Mouse (Mus musculus): ENCODE data around the gene Diaph3. TPM values are rescaled to one million over a fixed set of nuclear protein-coding genes. Genes with fewer than 3 reads are reported as not detected.

The Diaph3 gene
- polyA plus RNA-seq, 1 experiment from 2014 or later = 3.6 TPM

DNA sequence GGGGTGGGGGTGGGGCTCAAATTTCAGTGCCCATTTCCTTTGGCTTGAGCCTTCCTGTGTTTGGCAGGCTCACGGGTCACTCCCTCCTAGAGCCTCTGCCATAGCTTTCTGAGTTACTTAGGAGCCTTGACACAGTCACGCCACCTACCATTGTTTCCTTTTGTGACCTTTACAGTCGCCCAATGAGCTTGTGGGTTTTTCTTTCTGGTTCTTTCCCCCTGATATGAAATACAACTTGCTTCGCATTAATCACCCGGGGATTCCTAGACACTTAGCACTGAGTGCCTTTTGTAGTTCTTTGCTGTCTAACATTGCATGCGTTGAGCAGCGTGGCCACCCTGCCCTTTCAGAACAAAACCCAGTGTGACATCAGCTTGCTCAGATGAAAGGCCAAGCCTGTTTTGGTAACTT is 498.2 kb downstream of the Diaph3 start:
- ATAC-seq = peak; percentile 49; the same call in 1 of the 2 replicates
- Histone ChIP-seq H3K4me3 (ENCODE audit: low read depth, low read length) (no peak overlapping the region), H3K4me2 (ENCODE audit: low read length) (no peak overlapping the region), H3K36me3 (ENCODE audit: control insufficient read depth, insufficient read depth, low read length) (no peaks in the 10 kb centered on the region), H3K9ac (ENCODE audit: low read depth, low read length) (no peak overlapping the region), H3K4me1 (ENCODE audit: control insufficient read depth, insufficient read depth, low read length) (peaks cover 6% of the 10 kb centered on the region; the same call in 1 of the 2 replicates), H3K9me3 (replicated peaks; ENCODE audit: control insufficient read depth, low read length, poor library complexity, severe bottlenecking) (no peaks in the 10 kb centered on the region), H3K27me3 (ENCODE audit: control insufficient read depth, insufficient read depth, low read depth, low read length) (0 out of 2 replicates have a peak, but pooled peaks cover 2% of the 10 kb centered on the region), H3K27ac (ENCODE audit: low read length) (no peak overlapping the region)
- 30% methylated on average over 7 of the region's 7 CpGs for WGBS

DNA sequence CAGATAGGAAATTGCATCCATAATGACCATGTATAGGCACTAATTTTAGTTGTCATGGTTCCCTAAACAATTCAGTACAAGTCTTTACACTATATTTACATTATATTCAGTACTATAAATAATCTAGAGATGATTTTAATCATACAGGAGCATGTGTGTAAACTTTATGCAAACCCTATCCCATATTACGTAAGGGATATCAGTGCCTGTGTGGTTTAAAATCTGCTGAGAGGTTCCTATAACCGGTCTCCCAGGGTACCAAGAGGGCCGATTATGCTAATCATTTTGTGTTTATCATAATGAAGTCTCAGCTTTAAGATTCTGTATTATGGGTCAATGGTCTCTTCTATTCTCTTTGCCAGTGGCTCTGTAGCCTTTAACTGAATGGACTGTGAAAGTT is 499.2 kb downstream of the Diaph3 start:
- Histone ChIP-seq H3K4me3 (ENCODE audit: low read depth, low read length) (no peak overlapping the region), H3K9me3 (replicated peaks; ENCODE audit: control insufficient read depth, low read length, poor library complexity, severe bottlenecking) (no peaks in the 10 kb centered on the region), H3K36me3 (ENCODE audit: control insufficient read depth, insufficient read depth, low read length) (no peaks in the 10 kb centered on the region), H3K4me2 (ENCODE audit: low read length) (no peak overlapping the region), H3K4me1 (ENCODE audit: control insufficient read depth, insufficient read depth, low read length) (peaks cover 6% of the 10 kb centered on the region; the same call in 1 of the 2 replicates), H3K27me3 (ENCODE audit: control insufficient read depth, insufficient read depth, low read depth, low read length) (0 out of 2 replicates have a peak, but pooled peaks cover 2% of the 10 kb centered on the region), H3K9ac (ENCODE audit: low read depth, low read length) (no peak overlapping the region), H3K27ac (ENCODE audit: low read length) (no peak overlapping the region)
- ATAC-seq = no peak
- 84% methylated on average over 3 of the region's 3 CpGs for WGBS

DNA sequence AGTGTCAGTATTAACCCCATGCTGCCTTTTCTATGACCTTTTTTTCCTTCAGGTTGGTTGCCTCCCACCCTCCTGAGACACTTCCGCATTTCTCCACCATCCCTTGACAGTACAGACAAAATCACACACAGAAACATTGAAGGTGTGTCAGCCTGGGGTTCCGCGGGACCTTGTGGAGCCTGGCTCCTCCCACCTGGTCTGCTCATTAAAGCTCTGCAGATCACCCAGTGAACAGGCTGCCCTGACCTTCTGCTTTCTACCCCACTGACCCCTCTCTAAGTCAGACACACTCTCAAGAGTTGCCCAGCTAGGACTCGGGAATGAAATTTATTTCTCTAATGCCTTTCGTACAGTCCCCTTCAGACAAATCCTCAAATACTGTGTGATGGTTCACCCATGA is 500.9 kb downstream of the Diaph3 start:
- Histone ChIP-seq H3K4me3 (ENCODE audit: low read depth, low read length) (no peak overlapping the region), H3K36me3 (ENCODE audit: control insufficient read depth, insufficient read depth, low read length) (no peaks in the 10 kb centered on the region), H3K27ac (ENCODE audit: low read length) (no peak overlapping the region), H3K4me2 (ENCODE audit: low read length) (no peak overlapping the region), H3K9me3 (replicated peaks; ENCODE audit: control insufficient read depth, low read length, poor library complexity, severe bottlenecking) (no peaks in the 10 kb centered on the region), H3K4me1 (ENCODE audit: control insufficient read depth, insufficient read depth, low read length) (peaks cover 6% of the 10 kb centered on the region; the same call in 1 of the 2 replicates), H3K27me3 (ENCODE audit: control insufficient read depth, insufficient read depth, low read depth, low read length) (0 out of 2 replicates have a peak, but pooled peaks cover 2% of the 10 kb centered on the region), H3K9ac (ENCODE audit: low read depth, low read length) (no peak overlapping the region)
- ATAC-seq = no peak
- WGBS = 50% methylated on average over 5 of the region's 5 CpGs

DNA sequence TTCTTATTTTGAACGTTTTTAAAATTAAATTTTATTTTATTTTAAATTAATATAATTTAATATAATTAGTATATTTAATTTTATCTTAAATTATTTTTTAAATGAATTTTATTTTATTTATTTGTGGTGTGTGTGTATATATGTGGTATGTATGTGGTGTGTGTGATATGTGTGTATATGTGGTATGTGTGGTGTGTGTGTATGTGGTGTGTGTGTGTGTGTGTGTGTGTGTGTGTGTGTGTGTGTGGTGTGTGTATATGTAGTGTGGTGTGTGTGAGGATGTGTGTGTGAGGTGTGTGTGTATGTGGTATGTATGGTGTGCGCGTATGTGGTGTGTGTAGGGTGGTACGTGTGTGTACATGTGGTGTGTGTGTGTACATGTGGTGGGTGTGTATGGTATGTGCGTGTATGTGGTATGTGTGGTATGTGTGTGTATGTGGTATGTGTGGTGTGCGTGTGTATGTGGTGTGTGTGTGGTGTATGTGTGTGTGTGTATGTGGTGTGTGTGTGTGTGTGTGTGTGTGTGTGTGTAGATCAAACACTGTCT is 505.4 kb downstream of the Diaph3 start:
- H3K9ac ChIP-seq (ENCODE audit: low read depth, low read length) = no peak overlapping the region
- no peaks in the 10 kb centered on the region for H3K9me3 ChIP-seq (replicated peaks; ENCODE audit: control insufficient read depth, low read length, poor library complexity, severe bottlenecking)
- H3K4me2 ChIP-seq (ENCODE audit: low read length) = no peak overlapping the region
- 30% methylated on average over 6 of the region's 6 CpGs for WGBS
- H3K27ac ChIP-seq (ENCODE audit: low read length) = no peak overlapping the region
- H3K4me1 ChIP-seq (ENCODE audit: control insufficient read depth, insufficient read depth, low read length) = no peaks in the 10 kb centered on the region; the same call in 1 of the 2 replicates
- 0 out of 2 replicates have a peak, but pooled peaks cover 2% of the 10 kb centered on the region for H3K27me3 ChIP-seq (ENCODE audit: control insufficient read depth, insufficient read depth, low read depth, low read length)
- peak; percentile 42; the same call in 1 of the 2 replicates for ATAC-seq
- no peaks in the 10 kb centered on the region for H3K36me3 ChIP-seq (ENCODE audit: control insufficient read depth, insufficient read depth, low read length)
- H3K4me3 ChIP-seq (ENCODE audit: low read depth, low read length) = no peak overlapping the region

DNA sequence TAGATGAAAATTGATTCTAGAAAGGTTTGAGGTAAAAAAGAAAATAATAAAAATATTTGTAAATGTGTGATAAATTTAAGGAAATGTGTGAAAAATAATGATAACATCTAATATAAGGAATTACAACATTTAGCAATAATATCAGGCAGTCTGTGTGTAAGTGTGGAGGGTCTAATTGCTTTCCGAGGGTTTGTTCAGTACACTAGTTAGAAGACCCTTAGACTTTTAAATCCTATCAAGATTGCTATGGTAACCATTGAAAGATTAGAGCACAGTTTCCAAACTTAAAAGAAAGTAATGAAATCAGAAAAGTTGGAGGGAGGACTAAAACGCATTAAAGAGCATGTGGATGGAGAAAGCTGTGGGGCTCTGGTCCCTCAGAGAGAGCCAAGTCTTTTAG is 506.0 kb downstream of the Diaph3 start:
- H3K36me3 ChIP-seq (ENCODE audit: control insufficient read depth, insufficient read depth, low read length) = no peaks in the 10 kb centered on the region
- H3K9me3 ChIP-seq (replicated peaks; ENCODE audit: control insufficient read depth, low read length, poor library complexity, severe bottlenecking) = no peaks in the 10 kb centered on the region
- no peak overlapping the region for H3K27ac ChIP-seq (ENCODE audit: low read length)
- 0 out of 2 replicates have a peak, but pooled peaks cover 2% of the 10 kb centered on the region for H3K27me3 ChIP-seq (ENCODE audit: control insufficient read depth, insufficient read depth, low read depth, low read length)
- H3K4me1 ChIP-seq (ENCODE audit: control insufficient read depth, insufficient read depth, low read length) = no peaks in the 10 kb centered on the region; the same call in 1 of the 2 replicates
- no peak overlapping the region for H3K4me2 ChIP-seq (ENCODE audit: low read length)
- ATAC-seq = no peak
- 20% methylated on average over 2 of the region's 2 CpGs for WGBS
- H3K4me3 ChIP-seq (ENCODE audit: low read depth, low read length) = no peak overlapping the region
- no peak overlapping the region for H3K9ac ChIP-seq (ENCODE audit: low read depth, low read length)

DNA sequence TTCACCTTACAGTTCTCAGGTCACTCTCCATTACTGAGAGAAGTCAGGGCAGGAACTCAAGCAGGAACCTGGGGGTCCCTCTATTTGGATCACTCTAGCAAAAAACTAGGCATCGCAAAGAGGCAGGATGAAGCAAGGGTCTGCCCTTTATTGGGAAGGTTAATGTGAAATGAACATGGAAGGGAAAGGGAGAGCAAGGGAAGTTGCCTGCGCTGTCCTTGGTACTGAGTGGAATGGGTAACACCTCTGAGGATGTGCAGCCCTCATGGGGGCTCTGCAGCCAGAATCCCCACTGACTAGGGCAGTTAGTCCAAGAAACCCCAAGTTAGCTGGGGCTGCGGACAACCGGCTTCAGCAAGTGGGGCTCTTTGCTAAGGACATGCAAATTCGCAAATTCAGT is 507.2 kb downstream of the Diaph3 start:
- Histone ChIP-seq H3K9me3 (replicated peaks; ENCODE audit: control insufficient read depth, low read length, poor library complexity, severe bottlenecking) (no peaks in the 10 kb centered on the region), H3K4me2 (ENCODE audit: low read length) (no peak overlapping the region), H3K27ac (ENCODE audit: low read length) (no peak overlapping the region), H3K4me1 (ENCODE audit: control insufficient read depth, insufficient read depth, low read length) (no peaks in the 10 kb centered on the region), H3K4me3 (ENCODE audit: low read depth, low read length) (no peak overlapping the region), H3K27me3 (ENCODE audit: control insufficient read depth, insufficient read depth, low read depth, low read length) (no peaks in the 10 kb centered on the region), H3K9ac (ENCODE audit: low read depth, low read length) (no peak overlapping the region), H3K36me3 (ENCODE audit: control insufficient read depth, insufficient read depth, low read length) (no peaks in the 10 kb centered on the region)
- 49% methylated on average over 5 of the region's 5 CpGs for WGBS
- no peak for ATAC-seq

DNA sequence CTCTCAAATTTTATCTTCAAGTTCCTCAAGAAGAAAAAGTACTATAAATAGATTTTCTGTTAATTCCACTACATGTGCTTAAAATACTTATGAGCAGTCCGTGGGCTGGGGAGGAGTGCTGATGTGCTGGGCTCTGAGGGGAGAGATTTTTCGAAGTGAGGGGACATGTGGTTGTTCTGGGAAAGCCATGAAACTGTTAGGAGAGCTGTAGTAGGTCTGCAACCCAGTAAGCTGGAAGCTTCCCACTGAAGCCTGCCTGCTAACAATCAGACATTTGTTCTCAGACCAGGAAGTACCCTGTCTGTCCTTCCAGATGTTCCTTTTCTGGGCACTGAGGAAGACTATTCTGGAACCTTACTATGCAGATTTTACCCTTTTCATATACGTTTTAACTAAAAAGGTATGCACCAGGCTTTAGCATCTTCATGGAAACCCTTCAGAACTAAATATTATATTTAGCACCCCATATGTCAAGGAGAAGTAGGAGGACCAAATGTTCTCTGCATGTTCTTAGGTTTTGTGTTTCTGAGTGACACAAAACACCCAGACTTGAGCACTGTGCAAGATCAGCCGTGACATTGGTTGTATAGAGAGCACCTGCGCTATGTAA is 516.1 kb downstream of the Diaph3 start:
- no peak overlapping the region for H3K4me3 ChIP-seq (ENCODE audit: low read depth, low read length)
- H3K4me1 ChIP-seq (ENCODE audit: control insufficient read depth, insufficient read depth, low read length) = no peaks in the 10 kb centered on the region
- no peak overlapping the region for H3K9ac ChIP-seq (ENCODE audit: low read depth, low read length)
- no peaks in the 10 kb centered on the region for H3K9me3 ChIP-seq (replicated peaks; ENCODE audit: control insufficient read depth, low read length, poor library complexity, severe bottlenecking)
- no peaks in the 10 kb centered on the region for H3K36me3 ChIP-seq (ENCODE audit: control insufficient read depth, insufficient read depth, low read length)
- ATAC-seq = no peak
- WGBS = 98% methylated on average over 5 of the region's 5 CpGs
- no peaks in the 10 kb centered on the region for H3K27me3 ChIP-seq (ENCODE audit: control insufficient read depth, insufficient read depth, low read depth, low read length)
- no peak overlapping the region for H3K4me2 ChIP-seq (ENCODE audit: low read length)
- H3K27ac ChIP-seq (ENCODE audit: low read length) = no peak overlapping the region

DNA sequence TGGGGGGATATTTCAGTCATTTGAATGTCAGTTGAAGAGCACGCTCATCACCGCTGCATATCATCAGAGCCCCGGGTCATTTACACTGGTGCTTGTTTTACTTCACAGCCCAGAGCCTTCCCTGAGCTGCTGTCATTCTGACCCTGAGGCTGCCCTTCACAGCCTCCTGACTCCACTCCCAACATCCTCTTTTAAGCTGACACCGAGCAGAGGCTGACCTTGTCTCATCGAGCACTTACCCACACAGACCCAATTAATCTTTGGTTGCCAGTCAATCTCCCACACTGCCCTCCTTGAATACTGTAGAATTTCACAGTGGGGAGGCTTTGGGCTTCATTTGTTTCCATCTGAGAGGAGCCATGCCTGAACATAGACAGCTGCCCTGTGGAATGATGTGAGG is 521.4 kb downstream of the Diaph3 start:
- H3K27ac ChIP-seq (ENCODE audit: low read length) = no peak overlapping the region
- ATAC-seq = no peak; the same call in 1 of the 2 replicates
- 57% methylated on average over 5 of the region's 5 CpGs for WGBS
- H3K9ac ChIP-seq (ENCODE audit: low read depth, low read length) = no peak overlapping the region
- no peaks in the 10 kb centered on the region for H3K36me3 ChIP-seq (ENCODE audit: control insufficient read depth, insufficient read depth, low read length)
- no peaks in the 10 kb centered on the region for H3K4me1 ChIP-seq (ENCODE audit: control insufficient read depth, insufficient read depth, low read length)
- no peak overlapping the region for H3K4me2 ChIP-seq (ENCODE audit: low read length)
- H3K4me3 ChIP-seq (ENCODE audit: low read depth, low read length) = no peak overlapping the region
- H3K9me3 ChIP-seq (replicated peaks; ENCODE audit: control insufficient read depth, low read length, poor library complexity, severe bottlenecking) = no peaks in the 10 kb centered on the region
- H3K27me3 ChIP-seq (ENCODE audit: control insufficient read depth, insufficient read depth, low read depth, low read length) = no peaks in the 10 kb centered on the region

Measured in midbrain, embryonic 16.5 days (tissue).